Mouse (Mus musculus) heart, adult 18-20 months (tissue): Measurements from ENCODE around the gene Gm5286. TPM values are rescaled to one million over a fixed set of nuclear protein-coding genes. Genes with fewer than 3 reads are reported as not detected.
"Not testable (repeated sequence)": the region's sequence is repeated elsewhere in the genome, so short reads cannot be mapped to it uniquely, and the experiment has no call there.

ENCODE experiments used
- DNase-seq, 2 experiments: peaks; one replicate each; pipeline ENCODE4 v3.0.0; 2021 to 2022; ENCODE audit warnings: mixed read lengths in 1 of 2
- long read RNA-seq, 2 experiments: library from polyadenylated mRNA; stranded (forward); transcript quantifications; one replicate each; pipeline ENCODE4 v2.0.0; 2021
- total RNA-seq, 2 experiments: library from RNA; stranded (reverse); gene quantifications; 2 replicates each; pipeline ENCODE4 v1.2.3; 2021

The Gm5286 gene
- total RNA-seq, result not detected
- long read RNA-seq, experiment 1, result 0 reads
- long read RNA-seq, experiment 2, result 0 reads

DNA sequence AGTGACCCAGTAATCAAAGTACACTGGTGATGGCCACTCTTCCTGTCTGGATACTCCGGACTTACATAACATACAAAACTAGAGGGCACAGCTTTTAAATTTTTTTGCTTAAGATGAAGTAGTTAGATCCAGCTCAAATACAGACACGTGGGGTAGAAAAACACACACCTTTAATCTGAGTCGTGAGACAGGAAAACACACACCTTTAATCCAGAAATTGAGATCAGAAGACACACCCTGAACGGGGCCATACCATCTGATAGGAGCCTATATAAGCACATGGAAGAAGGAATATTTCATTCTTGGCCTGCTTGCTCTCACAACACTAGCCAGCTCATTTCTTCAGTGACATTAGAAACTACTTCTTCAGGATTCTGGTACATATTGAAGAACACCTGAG lies at the start of gene Gm5286:
Gene Gm5286 (plus strand): TSS at position 301 of the 400 bp plus-strand sequence.
- DNase-seq, result not testable (repeated sequence)

DNA sequence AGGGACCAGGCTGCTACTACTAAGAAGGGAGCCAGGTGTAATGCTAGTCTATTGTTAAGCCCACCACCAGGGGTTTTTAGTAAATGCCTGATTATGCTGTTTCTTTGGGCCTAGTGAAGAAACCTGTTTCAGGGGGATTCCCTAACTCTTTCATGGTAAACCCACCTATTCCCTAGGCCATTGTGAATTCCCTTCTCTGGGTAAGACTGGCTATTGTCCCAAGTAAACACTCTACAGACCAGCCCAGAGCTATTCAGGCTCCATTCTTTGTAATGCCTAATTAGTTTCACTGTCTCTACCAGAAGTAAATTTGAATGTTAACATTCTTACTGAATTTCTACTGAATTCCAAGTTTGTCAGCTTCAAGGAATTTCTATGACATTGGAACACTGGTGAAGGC lies 29.2 kb upstream of the Gm5286 start:
- not testable (repeated sequence) for DNase-seq

DNA sequence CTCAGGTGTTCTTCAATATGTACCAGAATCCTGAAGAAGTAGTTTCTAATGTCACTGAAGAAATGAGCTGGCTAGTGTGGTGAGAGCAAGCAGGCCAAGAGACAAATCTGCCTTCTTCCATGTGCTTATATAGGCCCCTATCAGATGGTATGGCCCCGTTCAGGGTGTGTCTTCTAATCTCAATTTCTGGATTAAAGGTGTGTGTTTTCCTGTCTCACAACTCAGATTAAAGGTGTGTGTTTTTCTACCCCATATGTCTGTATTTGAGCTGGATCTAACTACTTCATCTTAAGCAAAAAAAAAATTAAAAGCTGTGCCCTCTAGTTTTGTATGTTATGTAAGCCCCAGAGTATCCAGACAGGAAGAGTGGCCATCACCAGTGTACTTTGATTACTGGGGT lies 18.4 kb upstream of the Gm5286 start, which contains the start of gene Gm10696:
Gene Gm10696 (minus strand): TSS at position 101 of the 400 bp plus-strand sequence.
- not testable (repeated sequence) for DNase-seq

Other genes starting within 250 kb of the Gm5286 start
- not detected for gene Tdpoz5, start 235.4 kb upstream of the Gm5286 start, total RNA-seq
- not detected for gene Gm9125, start 141.8 kb upstream of the Gm5286 start, total RNA-seq
- not detected for gene Gm10697, start 124.1 kb upstream of the Gm5286 start, total RNA-seq
- gene Gm10696, start 18.5 kb upstream of the Gm5286 start, total RNA-seq, result not detected
- gene Gm4778, start 67.3 kb downstream of the Gm5286 start, total RNA-seq, result not detected
- gene Them4, start 113.4 kb downstream of the Gm5286 start, total RNA-seq, result 10 to 100 TPM; 14.9 to 15.3 TPM
- not detected for gene Them5, start 145.4 kb downstream of the Gm5286 start, total RNA-seq
- gene C2cd4d, start 165.7 kb downstream of the Gm5286 start, total RNA-seq, result under 1 TPM; 0.20 to 0.21 TPM
- gene Rorc, start 176.1 kb downstream of the Gm5286 start, total RNA-seq, result 10 to 100 TPM; 50.4 to 62.8 TPM
- under 1 TPM; 0.10 to 0.13 TPM for gene Lingo4, start 201.8 kb downstream of the Gm5286 start, total RNA-seq
- gene Tdrkh, start 216.6 kb downstream of the Gm5286 start, total RNA-seq, result 1 to 10 TPM; 4.4 to 6.1 TPM
- gene Mrpl9, start 246.6 kb downstream of the Gm5286 start, total RNA-seq, result 10 to 100 TPM; 66.2 to 74.9 TPM
- not detected for gene Oaz3, start 247.2 kb downstream of the Gm5286 start, total RNA-seq